Mouse (Mus musculus): Measurements from ENCODE around the gene 1700086D15Rik. TPM values are rescaled to one million over a fixed set of nuclear protein-coding genes. Genes with fewer than 3 reads are reported as not detected.

Gene 1700086D15Rik
- polyA plus RNA-seq, 1 experiment from 2014 or later = not detected

- H3K4me2 ChIP-seq = no peak overlapping the region
- no peaks in the 10 kb centered on the region for H3K36me3 ChIP-seq
- no peaks in the 10 kb centered on the region for H3K4me1 ChIP-seq
- no peak overlapping the region for H3K27ac ChIP-seq
- no peaks in the 10 kb centered on the region for H3K9me3 ChIP-seq
- H3K27me3 ChIP-seq = no peaks in the 10 kb centered on the region
- no peak for ATAC-seq (ENCODE audit: insufficient number of reproducible peaks, insufficient read depth, low FRiP score, low TSS enrichment, low read depth)
- no peak overlapping the region for H3K4me3 ChIP-seq
- H3K9ac ChIP-seq = no peak overlapping the region
- 87% methylated on average over 3 of the region's 3 CpGs for WGBS
Measured at GRCm38 (mm10) chr11:65104076-65104475, 55.6 kb downstream of the 1700086D15Rik start.

Other genes starting within 250 kb of the 1700086D15Rik start
- gene Elac2, start 180.9 kb downstream of the 1700086D15Rik start, polyA plus RNA-seq (2015; fragmentation: Nextera tagmentation; extraction: Ambion mirVana) = 23.8 and 28.4 TPM in 2 replicates
- gene Arhgap44, start 3.1 kb upstream of the 1700086D15Rik start, polyA plus RNA-seq (2015; fragmentation: Nextera tagmentation; extraction: Ambion mirVana) = 5.0 and 5.7 TPM in 2 replicates
- gene Myocd, start 110.1 kb upstream of the 1700086D15Rik start, polyA plus RNA-seq (2015; fragmentation: Nextera tagmentation; extraction: Ambion mirVana) = 0.94 and 2.1 TPM in 2 replicates

All from embryonic facial prominence, embryonic 13.5 days (tissue).